Mouse (Mus musculus) natural killer cell, adult 2 months (primary cell): Measurements from ENCODE around the gene Aar2.

Source experiments
- DNase-seq, 2 experiments: peaks; one replicate each; pipeline ENCODE4 v3.0.0; 2022; ENCODE audit warnings: low spot score in 2 of 2

Aar2 gene

GRCm38 (mm10) chr2:156568647-156569046 is 21.3 kb downstream of the Aar2 start:
- DNase-seq, result no peak

- no peak for DNase-seq
Measured at GRCm38 (mm10) chr2:156569261-156569660, 21.9 kb downstream of the Aar2 start.

- no peak for DNase-seq
Measured at GRCm38 (mm10) chr2:156571521-156571920, 24.1 kb downstream of the Aar2 start.

GRCm38 (mm10) chr2:156576850-156577587 is 29.6 kb downstream of the Aar2 start:
- DNase-seq, result no peak

- DNase-seq, result no peak
Measured at GRCm38 (mm10) chr2:156580507-156580906, 33.1 kb downstream of the Aar2 start.

GRCm38 (mm10) chr2:156581244-156581643 is 33.9 kb downstream of the Aar2 start:
- DNase-seq, result no peak

- DNase-seq, result no peak
Measured at GRCm38 (mm10) chr2:156582887-156583286, 35.5 kb downstream of the Aar2 start.

GRCm38 (mm10) chr2:156584154-156584796 is 36.9 kb downstream of the Aar2 start:
- no peak for DNase-seq

GRCm38 (mm10) chr2:156584797-156585471 is 37.5 kb downstream of the Aar2 start:
- no peak for DNase-seq

- no peak for DNase-seq
Measured at GRCm38 (mm10) chr2:156589481-156589880, 42.1 kb downstream of the Aar2 start.

GRCm38 (mm10) chr2:156594987-156595490 is 47.7 kb downstream of the Aar2 start:
- DNase-seq, result no peak

GRCm38 (mm10) chr2:156602581-156602980 is 55.2 kb downstream of the Aar2 start:
- no peak for DNase-seq

GRCm38 (mm10) chr2:156603671-156604070 is 56.3 kb downstream of the Aar2 start:
- no peak for DNase-seq

GRCm38 (mm10) chr2:156605144-156605543 is 57.8 kb downstream of the Aar2 start:
- no peak for DNase-seq

GRCm38 (mm10) chr2:156605971-156606370 is 58.6 kb downstream of the Aar2 start:
- DNase-seq, result no peak

- no peak for DNase-seq
Measured at GRCm38 (mm10) chr2:156613081-156613540, 65.7 kb downstream of the Aar2 start.

- no peak for DNase-seq
Measured at GRCm38 (mm10) chr2:156613541-156614257, 66.3 kb downstream of the Aar2 start, which contains the start of gene Dlgap4. Dlgap4 (plus strand) TSS chr2:156613705.

GRCm38 (mm10) chr2:156614258-156614556 is 66.8 kb downstream of the Aar2 start:
- DNase-seq, result no peak

GRCm38 (mm10) chr2:156614661-156615654 is 67.6 kb downstream of the Aar2 start:
- no peak for DNase-seq

- DNase-seq, result no peak
Measured at GRCm38 (mm10) chr2:156616513-156616912, 69.1 kb downstream of the Aar2 start.

- DNase-seq, result no peak
Measured at GRCm38 (mm10) chr2:156617536-156617935, 70.2 kb downstream of the Aar2 start.
